Mouse (Mus musculus) left cerebral cortex, postnatal 25 days (tissue): Measurements from ENCODE around the gene Col8a2. TPM values are rescaled to one million over a fixed set of nuclear protein-coding genes. Genes with fewer than 3 reads are reported as not detected.

ENCODE experiments used
- DNase-seq, 2 experiments: peaks; one replicate each; pipeline ENCODE4 v3.0.0; 2022; ENCODE audit warnings: low spot score in 2 of 2, mixed read lengths in 1 of 2
- intact Hi-C: fragments of 180-260 bp; cut with DNase I; formaldehyde crosslinking; loops from one replicate; pipeline ENCODE4 v1.15.1; 2025
- total RNA-seq, 2 experiments: library from RNA; stranded (reverse); gene quantifications; 2 replicates each; pipeline ENCODE4 v1.2.3; 2021

Col8a2 gene
- total RNA-seq, 2 experiments from 2014 or later = 1.1 to 1.7 TPM

GRCm38 (mm10) chr4:126321854-126322511 lies 35.4 kb downstream of the Col8a2 start:
- DNase-seq = no peak
- intact Hi-C loops = no loop called here

GRCm38 (mm10) chr4:126322646-126323045 lies 36.1 kb downstream of the Col8a2 start:
- DNase-seq = no peak
- intact Hi-C loops = no loop called here

GRCm38 (mm10) chr4:126324861-126325260 lies 38.3 kb downstream of the Col8a2 start:
- DNase-seq = no peak
- intact Hi-C loops = no loop called here

GRCm38 (mm10) chr4:126325281-126325861 lies 38.8 kb downstream of the Col8a2 start, which contains the start of gene Tekt2:
Tekt2 (minus strand) TSS chr4:126325688.
- DNase-seq = no peak
- intact Hi-C loops = no loop called here

- intact Hi-C loops = no loop called here
- no peak for DNase-seq
Measured at GRCm38 (mm10) chr4:126326036-126326435, 39.4 kb downstream of the Col8a2 start.

- no peak for DNase-seq
- intact Hi-C loops = no loop called here
Measured at GRCm38 (mm10) chr4:126330295-126330694, 43.7 kb downstream of the Col8a2 start.

- DNase-seq = no peak
- intact Hi-C loops = no loop called here
Measured at GRCm38 (mm10) chr4:126331751-126332150, 45.2 kb downstream of the Col8a2 start.

- intact Hi-C loops = no loop called here
- no peak for DNase-seq
Measured at GRCm38 (mm10) chr4:126332358-126332757, 45.8 kb downstream of the Col8a2 start.

- intact Hi-C loops = no loop called here
- no peak for DNase-seq
Measured at GRCm38 (mm10) chr4:126339461-126339860, 52.9 kb downstream of the Col8a2 start.

- intact Hi-C loops = no loop called here
- DNase-seq = no peak
Measured at GRCm38 (mm10) chr4:126343451-126343850, 56.9 kb downstream of the Col8a2 start.

- no peak for DNase-seq
- intact Hi-C loops = no loop called here
Measured at GRCm38 (mm10) chr4:126360069-126360468, 73.5 kb downstream of the Col8a2 start.

Other genes with a start within 250 kb of the Col8a2 start
- gene Mrps15, start 239.9 kb upstream of the Col8a2 start, total RNA-seq = 10 to 100 TPM; 43.0 to 49.4 TPM
- 10 to 100 TPM; 45.5 to 55.8 TPM for gene Oscp1, start 228.2 kb upstream of the Col8a2 start, total RNA-seq
- gene Lsm10, start 190.2 kb upstream of the Col8a2 start, total RNA-seq = 10 to 100 TPM; 13.1 to 14.8 TPM
- gene Stk40, start 182.8 kb upstream of the Col8a2 start, total RNA-seq = 10 to 100 TPM; 33.9 to 35.6 TPM
- 1 to 10 TPM; 4.1 to 4.4 TPM for gene Eva1b, start 139.0 kb upstream of the Col8a2 start, total RNA-seq
- gene Sh3d21, start 123.3 kb upstream of the Col8a2 start, total RNA-seq = under 1 TPM; 0.27 to 0.69 TPM
- gene Thrap3, start 84.0 kb upstream of the Col8a2 start, total RNA-seq = 100 to 1,000 TPM; 133 to 147 TPM
- gene Map7d1, start 30.4 kb upstream of the Col8a2 start, total RNA-seq = 100 to 1,000 TPM; 253 to 255 TPM
- 10 to 100 TPM; 77.4 to 79.4 TPM for gene Trappc3, start 24.5 kb upstream of the Col8a2 start, total RNA-seq
- 10 to 100 TPM; 23.9 to 27.0 TPM for gene Adprhl2, start 34.9 kb downstream of the Col8a2 start, total RNA-seq
- 1 to 10 TPM; 2.1 to 2.5 TPM for gene Tekt2, start 38.9 kb downstream of the Col8a2 start, total RNA-seq
- gene Ago3, start 142.8 kb downstream of the Col8a2 start, total RNA-seq = 10 to 100 TPM; 35.9 to 36.0 TPM
- gene Ago1, start 181.8 kb downstream of the Col8a2 start, total RNA-seq = 10 to 100 TPM; 45.7 to 47.2 TPM
- 1 to 10 TPM; 5.9 to 8.4 TPM for gene Ago4, start 246.7 kb downstream of the Col8a2 start, total RNA-seq